Mouse (Mus musculus) liver, embryonic 14.5 days (tissue): Measurements from ENCODE around the gene Agap1. TPM values are rescaled to one million over a fixed set of nuclear protein-coding genes. Genes with fewer than 3 reads are reported as not detected.

Source experiments
- ATAC-seq: fragments of 200-750 bp; cut with Nextera tagmentation; 2 replicates; pipeline ENCODE4 v1.8.0; 2017; ENCODE audit warnings: moderate number of reproducible peaks, mild to moderate bottlenecking, moderate library complexity; ENCODE audit not compliant: insufficient read depth
- DNase-seq, 3 experiments: peaks; one replicate each; pipeline ENCODE4 v3.0.0-alpha.2; 2012 to 2013; ENCODE audit warnings: low read depth in 3 of 3, low spot score in 3 of 3
- H3K27ac ChIP-seq: fragments of 300-500 bp; sonication (generic); 2 replicates; pipeline ENCODE4 v1.5.1; 2014; ENCODE audit warnings: moderate library complexity, mild to moderate bottlenecking, control low read depth, inconsistent platforms
- H3K27me3 ChIP-seq: fragments of 300-500 bp; sonication (generic); 2 replicates; pipeline ENCODE4 v1.6.1; 2014; ENCODE audit warnings: mild to moderate bottlenecking, low read length, moderate library complexity; ENCODE audit not compliant: control insufficient read depth, insufficient read depth
- H3K36me3 ChIP-seq: fragments of 300-500 bp; sonication (generic); replicated peaks from 2 replicates; pipeline ENCODE4 v1.6.1; 2014; ENCODE audit warnings: low read depth; ENCODE audit not compliant: control insufficient read depth, insufficient read depth
- H3K4me1 ChIP-seq, 2 experiments: fragments of 200-500 bp in 1 of 2; fragments of 300-500 bp in 1 of 2; sonication (generic) in 1 of 2; replicated peaks; 2 replicates each; pipeline ENCODE4 v1.6.1; 2012 to 2014; ENCODE audit warnings: antibody characterized with exemption in 1 of 2, inconsistent platforms in 1 of 2, low read length in 1 of 2; ENCODE audit not compliant: control insufficient read depth in 2 of 2, insufficient read depth in 2 of 2
- H3K4me2 ChIP-seq: fragments of 300-500 bp; sonication (generic); 2 replicates; pipeline ENCODE4 v1.6.1; 2014; ENCODE audit warnings: low read depth, mild to moderate bottlenecking, control low read depth, moderate library complexity
- H3K4me3 ChIP-seq, 2 experiments: fragments of 200-500 bp in 1 of 2; fragments of 300-500 bp in 1 of 2; sonication (generic) in 1 of 2; 2 replicates each; pipeline ENCODE4 v1.5.1; 2012 to 2014; ENCODE audit warnings: low read depth in 2 of 2, low read length in 2 of 2, mild to moderate bottlenecking in 2 of 2, control low read depth in 1 of 2, inconsistent platforms in 1 of 2, moderate library complexity in 1 of 2; ENCODE audit not compliant: insufficient read depth in 1 of 2
- H3K9ac ChIP-seq: fragments of 300-500 bp; sonication (generic); replicated peaks from 2 replicates; pipeline ENCODE4 v1.6.1; 2014; ENCODE audit warnings: mild to moderate bottlenecking, control low read depth, moderate library complexity
- H3K9me3 ChIP-seq: fragments of 300-500 bp; sonication (generic); 2 replicates; pipeline ENCODE4 v1.6.1; 2016; ENCODE audit warnings: low read length, mixed read lengths; ENCODE audit not compliant: control insufficient read depth
- CTCF ChIP-seq: IDR thresholded peaks from 2 replicates; pipeline ENCODE4 v1.5.1; 2016; ENCODE audit warnings: antibody characterized with exemption, low read depth, control low read depth
- EP300 ChIP-seq: IDR thresholded peaks from 2 replicates; pipeline ENCODE4 v1.6.1; 2016; ENCODE audit warnings: antibody characterized with exemption, low read depth
- WGBS: fragments of 180-500 bp; shearing (Covaris S2); extraction: QIAGEN DNeasy Blood & Tissue Kit; methylation state at CpG from one replicate; pipeline ENCODE4 v1.1.7; 2014; ENCODE audit not compliant: insufficient replicate concordance; 5-methylcytosine and 5-hydroxymethylcytosine counted together
- polyA plus RNA-seq, 2 experiments: library from polyadenylated mRNA; depleted of rRNA in 1 of 2; stranded (reverse) in 1 of 2; unstranded in 1 of 2; fragments of >200 nt; fragmentation: Nextera tagmentation in 1 of 2; extraction: Ambion mirVana in 1 of 2; gene quantifications; 2 replicates each; pipeline versions ENCODE4 v1.2.1 to v1.2.3; 2012 to 2014

Agap1 gene
- polyA plus RNA-seq, 2 experiments: 1.1 TPM

DNA sequence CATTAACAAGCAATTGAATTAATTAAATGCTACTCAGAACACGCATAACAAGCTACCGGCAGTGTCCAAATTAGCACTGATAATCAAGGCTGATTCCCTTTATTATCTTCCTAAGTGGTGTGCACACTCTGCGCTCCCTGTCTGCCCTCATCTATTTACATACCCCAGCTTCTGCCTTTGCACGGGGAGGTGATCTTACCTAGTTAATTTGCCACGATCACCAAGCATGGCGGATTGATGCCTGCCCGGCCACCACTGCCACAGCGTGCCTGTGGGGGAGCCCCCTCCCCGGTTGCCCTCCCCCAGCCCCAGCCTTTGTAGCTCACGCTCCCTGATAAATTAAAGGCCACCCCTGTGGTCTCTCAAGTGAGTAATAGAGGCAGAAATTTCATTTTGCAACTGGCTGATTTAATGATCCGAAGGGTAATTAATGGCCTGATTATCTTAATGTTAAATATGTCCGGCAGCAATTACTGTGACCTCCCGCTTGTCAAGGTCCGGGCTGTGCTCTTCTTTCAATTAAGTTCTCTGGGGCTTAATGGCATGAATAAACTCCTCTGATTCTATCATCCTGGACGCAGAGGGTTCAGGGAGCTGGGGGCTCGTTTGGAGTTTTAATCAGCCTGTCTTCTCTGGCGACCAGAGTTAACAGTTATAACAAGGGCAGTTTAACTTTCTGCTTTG is 393.9 kb downstream of the Agap1 start:
- Histone ChIP-seq H3K36me3 (no peaks in the 10 kb centered on the region), H3K4me3 (no peak overlapping the region), H3K9ac (no peak overlapping the region), H3K27me3 (no peaks in the 10 kb centered on the region), H3K4me2 (no peak overlapping the region), H3K27ac (no peak overlapping the region), H3K9me3 (no peaks in the 10 kb centered on the region), H3K4me1 (no peaks in the 10 kb centered on the region)
- no peak for DNase-seq
- TF ChIP-seq CTCF (no peak), EP300 (no peak)
- WGBS: 71% methylated on average over 17 of the region's 17 CpGs
- no peak for ATAC-seq

- DNase-seq (no peak), ATAC-seq (no peak)
- Histone ChIP-seq H3K4me2 (no peak overlapping the region), H3K36me3 (no peaks in the 10 kb centered on the region), H3K27ac (no peak overlapping the region), H3K9ac (no peak overlapping the region), H3K4me3 (no peak overlapping the region), H3K27me3 (no peaks in the 10 kb centered on the region), H3K4me1 (no peaks in the 10 kb centered on the region), H3K9me3 (no peaks in the 10 kb centered on the region)
- WGBS: 77% methylated on average over 23 of the region's 23 CpGs
- TF ChIP-seq EP300 (no peak), CTCF (no peak)
These were observed 394.7 kb downstream of the Agap1 start for GRCm38 (mm10) chr1:89849151-89849860.

GRCm38 (mm10) chr1:89849861-89850230 is 395.2 kb downstream of the Agap1 start:
- Histone ChIP-seq H3K27me3 (no peaks in the 10 kb centered on the region), H3K9me3 (no peaks in the 10 kb centered on the region), H3K4me3 (no peak overlapping the region), H3K9ac (no peak overlapping the region), H3K4me1 (no peaks in the 10 kb centered on the region), H3K36me3 (no peaks in the 10 kb centered on the region), H3K27ac (no peak overlapping the region), H3K4me2 (no peak overlapping the region)
- no peak for TF ChIP-seq EP300
- TF ChIP-seq CTCF: no peak
- 79% methylated on average over 7 of the region's 7 CpGs for WGBS
- DNase-seq (no peak), ATAC-seq (no peak)

GRCm38 (mm10) chr1:89850681-89851414 is 396.2 kb downstream of the Agap1 start:
- Histone ChIP-seq H3K4me2 (no peak overlapping the region), H3K27ac (no peak overlapping the region), H3K9ac (no peak overlapping the region), H3K4me3 (no peak overlapping the region), H3K9me3 (no peaks in the 10 kb centered on the region), H3K36me3 (no peaks in the 10 kb centered on the region), H3K27me3 (no peaks in the 10 kb centered on the region), H3K4me1 (no peaks in the 10 kb centered on the region)
- DNase-seq (no peak), ATAC-seq (no peak)
- TF ChIP-seq CTCF: no peak
- TF ChIP-seq EP300: no peak
- 66% methylated on average over 11 of the region's 11 CpGs for WGBS

- Histone ChIP-seq H3K9ac (no peak overlapping the region), H3K36me3 (no peaks in the 10 kb centered on the region), H3K27ac (no peak overlapping the region), H3K4me3 (no peak overlapping the region), H3K4me2 (no peak overlapping the region), H3K27me3 (no peaks in the 10 kb centered on the region), H3K4me1 (no peaks in the 10 kb centered on the region), H3K9me3 (no peaks in the 10 kb centered on the region)
- TF ChIP-seq CTCF (peak; percentile 46), EP300 (no peak)
- DNase-seq: no peak
- 16% methylated on average over 3 of the region's 3 CpGs for WGBS
- ATAC-seq: no peak
These were observed 404.6 kb downstream of the Agap1 start for GRCm38 (mm10) chr1:89859182-89859581.
